Mouse (Mus musculus) megakaryocyte, embryonic 14.5 days (primary cell): ENCODE data around the gene Casq2.

Experiments used
- FLI1 ChIP-seq: IDR thresholded peaks from 2 replicates; pipeline ENCODE4 v1.6.1; 2012; ENCODE audit warnings: low read length, inconsistent platforms, mixed read lengths
- GATA1 ChIP-seq: IDR thresholded peaks from 3 replicates; pipeline ENCODE4 v1.6.1; 2012; ENCODE audit warnings: mixed read lengths, low read length, inconsistent platforms, borderline replicate concordance

- TF ChIP-seq GATA1 (no peak), FLI1 (no peak)
These were observed 103.8 kb downstream of the Casq2 start for GRCm38 (mm10) chr3:102190015-102190414.
